Mouse (Mus musculus) v-Abl transformed pro-B cells (cell line): ENCODE data around the gene Ppp1r35.

Experiments
- in situ Hi-C, 2 experiments: fragments of 400-800 bp; cut with MboI; formaldehyde crosslinking; loops; one replicate each; pipeline ENCODE4 v1.15.1; 2025; ENCODE audit not compliant: unreplicated experiment in 2 of 2

The Ppp1r35 gene

DNA sequence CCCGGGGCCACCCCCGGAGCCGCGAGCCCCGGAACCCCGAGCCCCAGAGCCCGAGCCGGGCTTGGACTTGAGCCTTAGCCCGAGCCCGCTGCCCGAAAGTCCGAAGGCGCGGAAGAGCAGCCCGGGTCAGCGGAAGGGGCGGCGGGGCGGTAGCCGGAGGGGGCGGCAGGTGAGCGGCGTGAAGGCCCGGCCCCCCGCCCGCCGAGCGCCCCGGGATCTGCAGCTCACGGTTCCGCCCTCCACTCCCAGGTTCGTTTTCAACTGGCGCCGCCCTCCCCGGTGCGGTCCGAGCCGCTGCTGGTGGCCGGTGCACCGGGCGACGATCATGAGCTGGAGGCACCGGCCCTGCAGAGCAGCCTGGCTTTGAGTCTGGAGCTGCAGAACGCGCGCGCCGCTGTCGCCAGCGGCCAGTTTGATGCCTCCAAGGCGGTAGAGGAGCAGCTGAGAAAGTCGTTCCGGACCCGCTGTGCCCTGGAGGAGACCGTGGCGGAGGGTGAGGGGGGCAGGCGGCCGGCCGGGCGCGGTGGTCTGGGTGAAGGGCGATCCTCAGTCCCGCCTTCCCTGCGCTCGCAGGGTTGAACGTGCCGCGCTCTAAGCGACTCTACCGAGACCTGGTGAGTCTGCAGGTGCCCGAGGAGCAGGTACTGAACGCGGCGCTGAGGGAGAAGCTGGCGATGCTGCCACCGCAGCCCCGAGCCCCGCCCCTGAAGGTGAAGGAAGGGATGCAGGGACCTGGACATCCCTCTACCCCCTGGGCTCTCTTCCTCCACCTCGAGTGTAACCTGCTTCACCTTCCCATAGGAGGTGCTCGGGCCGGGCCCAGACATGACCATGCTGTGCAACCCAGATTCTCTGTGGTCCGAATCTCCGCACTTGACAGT lies 644 bp downstream of the Ppp1r35 start:
- in situ Hi-C loops: loop anchor here in 1 of 2 experiments (10.0 kb wide), 1 partner anchor 664 kb away; the partner anchor contains the start of gene Trim56

GRCm38 (mm10) chr5:137781661-137782060 lies 3.0 kb downstream of the Ppp1r35 start:
- in situ Hi-C loops: loop anchor here (10.0 kb wide), 2 partner anchors 383 to 467 kb away; partner anchors contain the start of genes Cops6 (in 1 of the 2) and Trip6 (in 1 of the 2)

DNA sequence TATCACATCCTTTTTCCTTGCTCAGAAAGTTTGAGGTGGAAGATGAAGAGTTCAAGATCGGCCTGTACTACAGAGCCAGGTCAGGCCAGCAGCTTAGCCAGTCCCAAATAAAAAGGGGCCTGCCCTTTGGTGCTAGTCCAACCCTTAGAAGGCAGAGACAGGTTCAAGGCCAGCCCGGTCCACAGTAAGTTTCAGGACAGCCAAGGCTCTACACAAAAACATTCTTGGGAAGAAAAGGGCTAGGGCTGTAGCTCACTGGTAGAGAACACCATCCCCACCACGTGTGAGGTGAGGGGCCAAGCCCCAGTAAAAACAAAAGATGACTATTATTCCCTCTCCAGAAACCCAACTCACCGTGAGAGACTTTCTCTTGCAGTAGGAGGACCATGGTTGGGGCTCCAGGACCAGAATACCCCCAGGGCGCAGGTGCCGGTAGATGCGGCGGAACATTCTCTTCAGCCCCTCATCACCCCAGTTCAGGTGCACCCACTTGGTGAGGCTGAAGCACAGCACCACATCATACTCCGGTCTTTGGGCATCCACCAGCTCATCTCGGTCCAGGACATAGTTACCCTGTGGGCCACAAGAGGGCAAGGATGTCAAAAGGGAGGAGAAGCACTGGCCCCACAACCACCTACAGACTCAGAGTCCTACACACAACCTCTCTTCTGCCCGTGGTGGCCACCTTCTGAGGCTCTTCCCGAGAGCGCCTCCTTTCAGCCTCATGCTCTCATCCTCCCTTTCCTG lies 4.3 kb downstream of the Ppp1r35 start:
- in situ Hi-C loops: loop anchor here (10.0 kb wide), 2 partner anchors 382 to 468 kb away; partner anchors contain the start of genes Cops6 (in 1 of the 2) and Trip6 (in 1 of the 2)

DNA sequence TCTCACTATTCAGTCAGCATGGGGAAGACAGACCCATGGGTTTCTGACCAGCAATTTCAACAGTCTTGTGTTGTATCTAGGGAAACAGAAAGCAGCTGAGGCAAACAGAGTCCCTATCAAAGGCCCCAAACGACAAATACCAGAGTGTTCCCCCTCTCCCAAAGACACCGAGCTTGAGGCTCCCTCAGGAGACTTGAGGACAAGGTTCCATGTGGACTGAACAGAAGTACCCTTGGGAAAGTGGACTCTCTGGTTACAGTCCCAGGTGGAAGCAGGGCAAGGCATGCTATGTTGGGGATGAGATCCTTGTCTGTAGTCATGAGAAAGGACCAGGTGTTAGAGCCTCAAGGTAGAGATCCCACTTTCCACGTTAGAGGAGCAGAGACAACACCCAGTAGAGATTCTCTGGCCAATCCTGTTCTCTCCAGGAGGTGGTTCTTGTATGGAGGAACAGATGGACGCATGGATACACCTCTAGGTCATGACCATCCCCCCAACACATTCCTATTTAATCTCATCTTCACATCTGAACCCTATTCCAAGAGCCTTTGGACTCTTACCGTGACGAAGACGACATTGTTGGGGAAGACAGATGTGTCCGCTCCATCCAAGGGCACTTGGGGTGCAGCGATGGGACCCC lies 5.4 kb downstream of the Ppp1r35 start:
- in situ Hi-C loops: loop anchor here (10.0 kb wide), 2 partner anchors 381 to 469 kb away; partner anchors contain the start of genes Cops6 (in 1 of the 2) and Trip6 (in 1 of the 2)

DNA sequence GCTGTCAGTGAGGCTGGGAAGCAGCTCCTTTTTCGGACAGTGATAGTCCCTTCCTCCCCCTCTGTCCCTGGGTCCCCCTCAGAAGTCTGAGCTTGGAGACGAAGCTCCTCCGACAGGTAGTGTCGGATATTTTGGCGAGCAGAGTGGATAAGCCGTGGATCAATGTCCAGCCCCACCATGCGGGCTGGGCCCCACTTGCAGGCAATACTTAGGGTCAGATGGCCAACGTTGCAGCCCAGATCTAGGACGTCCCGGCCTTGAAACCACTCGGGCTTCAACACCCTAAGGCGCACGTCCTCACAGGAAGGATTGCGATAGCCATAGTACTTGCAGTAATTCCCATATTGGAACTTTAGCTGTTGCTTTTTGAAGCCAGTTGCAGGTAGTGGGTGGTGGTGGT lies 5.9 kb downstream of the Ppp1r35 start:
- in situ Hi-C loops: loop anchor here (10.0 kb wide), 2 partner anchors 380 to 470 kb away; partner anchors contain the start of genes Cops6 (in 1 of the 2) and Trip6 (in 1 of the 2)

DNA sequence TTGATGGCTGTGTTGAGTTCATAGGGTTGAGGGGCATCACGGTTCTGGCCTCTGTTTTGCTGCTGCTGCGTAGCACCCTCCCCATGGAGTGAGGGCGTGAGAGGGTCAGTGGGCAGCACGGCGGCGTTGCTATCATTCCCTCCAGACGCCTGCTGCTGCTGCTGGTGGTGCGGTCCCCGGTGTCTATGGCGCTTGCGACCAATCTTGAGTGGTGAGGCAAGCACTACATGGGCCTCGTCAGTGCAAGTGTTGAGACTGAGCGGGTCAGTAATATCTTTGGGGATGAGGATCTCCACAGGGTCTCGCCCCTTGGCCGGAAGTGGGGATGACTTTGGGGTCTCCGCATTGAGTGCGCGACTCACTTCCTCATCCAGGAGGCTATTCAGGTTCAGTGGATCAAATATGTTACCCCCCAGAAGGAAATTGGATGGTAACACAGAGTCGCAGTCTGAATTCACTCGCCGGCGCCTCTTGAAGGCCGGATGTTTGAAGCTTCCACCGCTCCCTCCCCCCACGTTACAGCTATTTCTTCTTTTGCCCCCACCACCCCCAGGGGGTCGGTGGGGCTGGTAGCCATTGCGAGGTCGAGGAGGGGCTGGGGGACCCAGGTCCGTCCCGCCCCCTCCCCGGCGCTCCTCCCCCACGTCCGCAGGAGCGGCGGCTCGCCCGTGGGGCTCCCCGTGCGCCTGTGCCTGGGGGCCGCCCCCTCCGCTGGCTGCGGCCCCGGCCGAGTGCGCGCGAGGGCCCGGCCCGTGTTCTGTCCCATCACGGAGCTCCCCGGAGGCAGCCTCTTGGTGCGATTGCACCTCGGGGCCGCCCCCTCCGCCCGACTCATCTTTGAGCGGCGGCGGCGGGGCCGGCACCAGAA lies 6.7 kb downstream of the Ppp1r35 start:
- in situ Hi-C loops: loop anchor here (10.0 kb wide), 2 partner anchors 379 to 471 kb away; partner anchors contain the start of genes Cops6 (in 1 of the 2) and Trip6 (in 1 of the 2)

- in situ Hi-C loops: loop anchor here (10.0 kb wide), 2 partner anchors 378 to 472 kb away; partner anchors contain the start of genes Cops6 (in 1 of the 2) and Trip6 (in 1 of the 2)
These were observed 7.7 kb downstream of the Ppp1r35 start for GRCm38 (mm10) chr5:137786109-137786942.

DNA sequence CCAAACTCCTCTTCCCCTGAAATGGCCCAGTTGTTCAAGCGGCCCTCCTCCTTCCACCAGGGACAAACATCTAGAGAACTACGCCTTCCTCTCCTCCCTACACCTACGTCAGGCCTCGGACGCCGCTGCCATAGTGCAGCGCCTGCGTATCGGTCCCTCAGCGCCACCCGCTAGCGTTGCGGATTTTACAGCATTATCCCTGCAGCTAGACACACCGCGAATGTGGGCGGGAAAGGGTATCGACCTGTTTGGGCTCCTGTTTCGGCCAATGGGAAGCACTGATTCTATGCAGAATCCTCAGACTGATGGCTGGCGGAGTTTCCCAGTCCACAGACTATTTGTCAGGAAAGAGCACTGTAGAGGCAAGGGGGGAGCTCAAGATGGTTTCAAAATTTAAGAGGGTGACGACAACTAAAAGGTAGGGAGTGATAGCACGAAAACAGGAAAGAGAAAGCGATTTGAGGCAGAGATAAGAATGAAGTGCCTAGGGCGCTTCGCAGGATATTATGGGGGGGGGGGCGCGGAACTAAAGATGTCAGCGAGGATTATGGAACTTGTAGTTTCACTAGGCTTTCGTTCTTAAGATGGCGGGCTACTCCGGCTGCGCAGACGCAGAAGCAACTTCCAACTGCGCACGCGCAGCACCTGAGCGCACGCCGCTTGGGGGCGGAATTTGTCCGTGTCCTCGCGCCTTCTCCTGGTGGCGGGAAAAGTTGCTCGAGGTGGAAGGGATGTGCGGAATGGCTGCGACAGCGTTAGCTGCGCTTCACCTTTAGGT lies 8.7 kb downstream of the Ppp1r35 start, which contains the start of the genes Mepce and Zcwpw1:
Mepce (minus strand) TSS at position 505 of the 778 bp plus-strand sequence.
Zcwpw1 (plus strand) TSS at position 648 of the 778 bp plus-strand sequence.
- in situ Hi-C loops: loop anchor here (10.0 kb wide), 2 partner anchors 377 to 473 kb away; partner anchors contain the start of genes Cops6 (in 1 of the 2) and Trip6 (in 1 of the 2)

GRCm38 (mm10) chr5:137788171-137788570 lies 9.5 kb downstream of the Ppp1r35 start:
- in situ Hi-C loops: loop anchor here (10.0 kb wide), 2 partner anchors 377 to 473 kb away; partner anchors contain the start of genes Cops6 (in 1 of the 2) and Trip6 (in 1 of the 2)

- in situ Hi-C loops: loop anchor here (10.0 kb wide), 2 partner anchors 376 to 474 kb away; partner anchors contain the start of genes Cops6 (in 1 of the 2) and Trip6 (in 1 of the 2)
These were observed 10.4 kb downstream of the Ppp1r35 start for GRCm38 (mm10) chr5:137788946-137789531.

DNA sequence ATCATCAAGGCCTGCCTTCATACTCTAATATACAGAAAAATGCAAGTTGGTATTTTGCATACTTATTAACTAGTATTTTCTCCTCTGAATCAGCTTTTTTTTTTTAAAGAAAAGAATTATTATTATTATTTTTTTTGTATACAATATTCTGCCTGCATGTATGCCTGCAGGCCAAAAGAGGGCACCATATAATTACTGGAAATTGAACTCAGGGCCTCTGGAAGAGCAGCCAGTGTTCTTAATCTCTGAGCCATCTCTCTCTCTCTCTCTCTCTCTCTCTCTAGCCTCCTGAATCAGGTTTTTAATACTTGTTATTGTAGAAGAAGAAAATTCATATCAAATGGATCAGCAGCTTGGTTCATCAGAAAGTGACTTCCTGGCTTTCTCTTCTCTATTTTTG lies 12.9 kb downstream of the Ppp1r35 start:
- in situ Hi-C loops: loop anchor here (5.0 to 10.0 kb wide), 3 partner anchors 86 to 346 kb away; partner anchors contain the start of gene Zscan21 (in 1 of the 2)

- in situ Hi-C loops: loop anchor here in 1 of 2 experiments (10.0 kb wide), 1 partner anchor 318 kb away; the partner anchor contains the start of gene Zscan21
These were observed 18.0 kb downstream of the Ppp1r35 start for GRCm38 (mm10) chr5:137796606-137797005.

DNA sequence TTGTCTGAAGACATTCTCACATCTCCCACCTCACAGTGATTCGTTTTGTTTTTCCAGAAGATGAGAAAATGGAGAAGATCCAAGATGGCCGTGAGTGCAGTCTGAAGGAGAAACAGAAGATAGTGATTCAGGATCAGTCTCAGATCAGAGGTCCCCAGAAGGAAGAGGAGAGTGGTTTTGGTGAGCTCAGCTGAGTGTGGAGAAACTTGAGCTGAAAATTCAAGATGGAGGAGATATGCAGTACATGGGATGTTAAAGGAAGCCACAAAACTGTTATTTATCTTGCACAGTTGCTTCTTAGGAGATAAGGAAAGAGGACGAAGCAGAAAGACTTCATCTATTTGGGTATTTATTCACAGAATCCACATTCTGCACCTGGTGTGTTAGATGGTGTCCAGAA lies 22.3 kb downstream of the Ppp1r35 start:
- in situ Hi-C loops: loop anchor here in 1 of 2 experiments (25.0 kb wide), 1 partner anchor 286 kb away; the partner anchor contains the start of gene Zkscan1

GRCm38 (mm10) chr5:137806158-137806557 lies 27.5 kb downstream of the Ppp1r35 start:
- in situ Hi-C loops: loop anchor here in 1 of 2 experiments (25.0 kb wide), 1 partner anchor 281 kb away; the partner anchor contains the start of gene Zkscan1

DNA sequence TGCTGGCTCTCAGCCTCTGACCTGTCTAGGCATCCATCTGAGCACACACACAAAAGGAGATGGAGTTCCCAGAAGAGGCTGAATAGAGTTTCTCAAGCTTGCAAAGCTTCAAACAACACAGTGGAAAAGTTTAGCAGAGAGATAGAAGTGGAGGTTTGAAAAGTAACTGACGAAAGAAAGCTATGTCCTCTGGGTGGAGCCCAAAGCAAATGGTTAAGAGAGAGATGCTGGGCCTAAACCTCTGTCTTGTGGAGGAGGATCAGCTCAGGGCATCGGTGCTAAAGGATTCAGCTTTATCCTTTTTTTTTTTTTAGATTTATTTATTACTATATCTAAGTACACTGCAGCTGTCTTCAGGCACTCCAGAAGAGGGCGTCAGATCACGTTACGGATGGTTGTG lies 29.7 kb downstream of the Ppp1r35 start:
- in situ Hi-C loops: loop anchor here in 1 of 2 experiments (25.0 kb wide), 1 partner anchor 279 kb away; the partner anchor contains the start of gene Zkscan1
